Mouse (Mus musculus) C2C12 (cell line): Measurements from ENCODE around the gene Fkbp14. TPM values are rescaled to one million over a fixed set of nuclear protein-coding genes. Genes with fewer than 3 reads are reported as not detected.

Experiments
- H3K27me3 ChIP-seq: one replicate; pipeline ENCODE4 v1.6.1; 2011; ENCODE audit not compliant: control insufficient read depth, insufficient read depth, insufficient read length
- H3K36me3 ChIP-seq: one replicate; pipeline ENCODE4 v1.6.1; 2011; ENCODE audit not compliant: control insufficient read depth, insufficient read depth
- H3K4me3 ChIP-seq: one replicate; pipeline ENCODE4 v1.5.1; 2011; ENCODE audit warnings: mild to moderate bottlenecking, control low read depth; ENCODE audit not compliant: poor library complexity, insufficient read depth, severe bottlenecking
- H3K79me2 ChIP-seq: one replicate; pipeline ENCODE4 v1.6.1; 2011; ENCODE audit not compliant: control insufficient read depth, insufficient read depth
- H3K79me3 ChIP-seq: one replicate; pipeline ENCODE4 v1.6.1; 2011; ENCODE audit warnings: low read depth, control low read depth
- H3ac ChIP-seq: one replicate; pipeline ENCODE3; 2011; ENCODE audit warnings: low read depth; ENCODE audit not compliant: control insufficient read depth, insufficient read length
- CEBPB ChIP-seq: IDR thresholded peaks from one replicate; pipeline ENCODE4 v1.6.1; 2011; ENCODE audit warnings: low read depth, mild to moderate bottlenecking, control low read depth, moderate library complexity
- CTCF ChIP-seq: IDR thresholded peaks from one replicate; pipeline ENCODE4 v1.5.1; 2011; ENCODE audit not compliant: control insufficient read depth, insufficient read depth, insufficient read length
- FOSL1 ChIP-seq: IDR thresholded peaks from one replicate; pipeline ENCODE4 v1.8.0; 2011; ENCODE audit warnings: mild to moderate bottlenecking, low read length; ENCODE audit not compliant: poor library complexity, insufficient read depth, severe bottlenecking
- MAX ChIP-seq: IDR thresholded peaks from one replicate; pipeline ENCODE4 v1.6.1; 2011; ENCODE audit warnings: mild to moderate bottlenecking, control low read depth
- MYOD1 ChIP-seq: IDR thresholded peaks from one replicate; pipeline ENCODE4 v1.6.1; 2011; ENCODE audit warnings: low read depth; ENCODE audit not compliant: control insufficient read depth, insufficient read length
- MYOG ChIP-seq: IDR thresholded peaks from one replicate; pipeline ENCODE4 v1.6.1; 2011; ENCODE audit not compliant: control insufficient read depth, insufficient read length; ENCODE audit errors: extremely low read depth
- USF1 ChIP-seq: IDR thresholded peaks from one replicate; pipeline ENCODE4 v1.6.1; 2011; ENCODE audit warnings: low read depth, mild to moderate bottlenecking, control low read depth, moderate library complexity
- polyA plus RNA-seq: library from polyadenylated mRNA; unstranded; fragments of >200 nt; fragmentation: generic; extraction: Trizol; gene quantifications from one replicate; pipeline ENCODE4 v1.2.1, GENCODE M21; 2012; ENCODE audit warnings: missing spikeins

Fkbp14 gene
- polyA plus RNA-seq, 1 experiment = 5.0 TPM

DNA sequence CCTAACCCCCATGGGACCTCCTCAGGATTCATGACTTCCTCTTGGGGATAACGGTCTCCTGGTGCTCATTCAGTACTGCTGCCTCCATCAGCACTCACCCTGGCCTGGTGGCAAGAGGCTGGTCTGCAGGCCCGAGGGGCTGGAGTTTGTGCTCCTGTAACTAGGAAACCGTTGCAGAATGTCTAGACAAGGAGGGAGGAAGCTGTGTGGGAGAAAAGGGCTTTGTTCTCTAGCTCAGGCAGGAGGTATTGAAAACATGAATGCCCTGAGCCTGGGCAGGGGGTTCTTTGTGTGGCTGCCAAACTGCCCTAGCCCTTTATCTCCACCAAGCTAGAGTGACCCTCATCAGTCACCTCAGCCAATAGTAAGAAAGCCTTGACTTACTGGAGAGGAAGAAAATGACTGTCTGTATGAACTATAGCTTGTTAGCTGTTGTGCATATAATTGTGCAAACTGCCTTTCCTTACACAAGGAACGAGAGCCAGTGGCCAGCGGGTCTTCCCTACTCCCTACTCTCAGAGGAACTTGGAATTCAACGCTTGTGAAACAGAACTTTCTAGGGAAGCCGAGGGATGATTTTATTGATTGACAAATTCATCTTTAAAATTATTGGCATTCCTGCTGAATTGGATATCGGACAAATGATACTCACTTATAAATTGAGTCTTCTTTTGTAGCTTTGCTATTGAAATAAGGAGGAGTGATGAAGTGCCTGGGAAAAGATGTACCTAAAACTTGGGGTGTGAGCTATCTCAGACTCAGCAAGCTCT, 42.6 kb downstream of the Fkbp14 start:
- Histone ChIP-seq H3K36me3 (no peaks in the 10 kb centered on the region), H3K79me3 (no peaks in the 10 kb centered on the region), H3K27me3 (no peaks in the 10 kb centered on the region), H3ac (no peak overlapping the region), H3K79me2 (no peaks in the 10 kb centered on the region), H3K4me3 (no peak overlapping the region)
- no peak for TF ChIP-seq CTCF
- no peak for TF ChIP-seq MYOG
- no peak for TF ChIP-seq FOSL1
- no peak for TF ChIP-seq MYOD1
- no peak for TF ChIP-seq CEBPB
- TF ChIP-seq MAX = no peak
- no peak for TF ChIP-seq USF1

DNA sequence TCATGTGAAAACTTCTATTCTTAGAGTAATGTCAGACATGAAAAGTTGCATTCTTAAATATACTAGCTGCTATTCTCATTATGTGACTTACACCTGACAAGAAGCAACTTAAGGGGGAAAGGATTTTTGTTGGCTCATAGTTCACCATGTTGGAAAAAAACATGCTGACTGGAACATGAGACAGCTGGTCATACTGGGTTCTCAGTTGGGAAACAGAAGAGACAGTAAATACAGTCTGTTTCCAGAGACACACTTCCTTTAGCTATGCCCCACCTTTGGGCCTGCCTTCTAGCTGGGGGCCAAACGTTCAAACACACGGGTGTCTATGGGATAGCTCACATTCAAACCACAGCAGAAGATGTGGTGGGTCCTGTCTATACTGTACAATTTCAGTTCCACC, 43.5 kb downstream of the Fkbp14 start:
- Histone ChIP-seq H3K36me3 (no peaks in the 10 kb centered on the region), H3K27me3 (no peaks in the 10 kb centered on the region), H3K4me3 (no peak overlapping the region), H3K79me3 (no peaks in the 10 kb centered on the region), H3ac (no peak overlapping the region), H3K79me2 (no peaks in the 10 kb centered on the region)
- TF ChIP-seq CTCF (no peak), CEBPB (no peak), MYOG (no peak), USF1 (no peak), MYOD1 (no peak), MAX (no peak)

- Histone ChIP-seq H3K36me3 (no peaks in the 10 kb centered on the region), H3K79me3 (no peaks in the 10 kb centered on the region), H3K4me3 (no peak overlapping the region), H3K79me2 (no peaks in the 10 kb centered on the region), H3ac (no peak overlapping the region), H3K27me3 (no peaks in the 10 kb centered on the region)
- TF ChIP-seq CTCF (no peak), USF1 (no peak), CEBPB (no peak), MYOG (no peak), MYOD1 (no peak), MAX (no peak)
Measured at GRCm38 (mm10) chr6:54552721-54553413, 44.2 kb downstream of the Fkbp14 start.

DNA sequence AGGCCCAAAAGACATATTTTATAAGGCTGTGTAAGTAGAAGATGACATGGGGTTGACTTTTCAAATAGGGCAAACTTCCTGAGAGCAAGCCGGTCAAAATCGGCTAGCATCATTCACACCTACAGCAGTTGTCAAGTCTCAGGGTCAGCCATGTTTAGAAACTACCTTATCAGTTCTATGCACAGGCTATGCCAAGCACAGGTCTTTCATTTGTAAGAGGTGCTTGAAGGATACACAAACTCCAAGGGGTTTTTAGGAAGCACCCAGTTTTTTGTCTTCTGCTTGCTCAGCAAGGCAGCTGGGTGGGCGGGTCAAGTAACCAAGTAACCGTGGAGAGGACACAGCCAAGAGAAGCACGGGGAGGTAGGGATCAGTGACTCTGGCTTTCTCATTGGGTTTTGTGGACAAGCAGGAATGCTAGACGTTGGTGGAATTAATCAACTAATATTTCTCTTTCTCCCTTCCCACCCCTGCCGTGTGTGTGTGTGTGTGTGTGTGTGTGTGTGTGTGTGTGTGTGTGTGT, 46.2 kb downstream of the Fkbp14 start:
- Histone ChIP-seq H3K4me3 (no peak overlapping the region), H3K27me3 (no peaks in the 10 kb centered on the region), H3K79me3 (no peaks in the 10 kb centered on the region), H3K36me3 (no peaks in the 10 kb centered on the region), H3K79me2 (no peaks in the 10 kb centered on the region), H3ac (no peak overlapping the region)
- TF ChIP-seq MAX = no peak
- no peak for TF ChIP-seq FOSL1
- no peak for TF ChIP-seq CEBPB
- TF ChIP-seq CTCF = no peak
- no peak for TF ChIP-seq MYOD1
- no peak for TF ChIP-seq USF1
- TF ChIP-seq MYOG = no peak

DNA sequence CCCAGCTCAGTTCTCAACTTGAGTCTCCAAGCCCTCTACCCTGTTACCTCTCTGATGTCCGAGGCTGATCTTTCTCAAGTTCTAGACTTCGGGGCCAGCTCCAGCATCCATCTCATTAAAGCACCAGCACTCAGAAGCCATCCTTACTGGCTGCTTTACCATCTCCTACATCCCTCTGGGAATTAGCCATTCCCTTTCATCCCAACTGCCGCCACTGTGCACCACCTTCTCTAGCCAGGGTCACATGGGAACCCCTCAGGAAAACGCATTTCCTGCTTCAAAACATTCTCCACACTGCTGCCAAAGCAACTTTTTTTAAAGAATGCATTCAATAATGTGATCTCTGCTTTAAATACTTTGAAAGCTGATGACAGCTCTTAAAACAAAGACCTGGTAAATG, 47.8 kb downstream of the Fkbp14 start:
- Histone ChIP-seq H3K36me3 (no peaks in the 10 kb centered on the region), H3K27me3 (no peaks in the 10 kb centered on the region), H3K79me2 (no peaks in the 10 kb centered on the region), H3K4me3 (no peak overlapping the region), H3K79me3 (no peaks in the 10 kb centered on the region), H3ac (no peak overlapping the region)
- no peak for TF ChIP-seq CEBPB
- no peak for TF ChIP-seq USF1
- TF ChIP-seq CTCF = no peak
- TF ChIP-seq MYOD1 = no peak
- TF ChIP-seq MYOG = no peak
- no peak for TF ChIP-seq MAX
- TF ChIP-seq FOSL1 = no peak
